Mouse (Mus musculus) erythroblast, embryonic 14.5 days (primary cell): ENCODE results near the gene Hemgn. TPM values are rescaled to one million over a fixed set of nuclear protein-coding genes. Genes with fewer than 3 reads are reported as not detected.

Experiments used
- H3K27me3 ChIP-seq: 2 replicates; pipeline ENCODE4 v1.6.1; 2012; ENCODE audit warnings: inconsistent platforms; ENCODE audit not compliant: control insufficient read depth
- H3K36me3 ChIP-seq: 2 replicates; pipeline ENCODE4 v1.6.1; 2012; ENCODE audit warnings: mild to moderate bottlenecking, inconsistent platforms; ENCODE audit not compliant: control insufficient read depth
- H3K4me1 ChIP-seq: 2 replicates; pipeline ENCODE4 v1.6.1; 2012; ENCODE audit warnings: inconsistent platforms; ENCODE audit not compliant: control insufficient read depth
- H3K4me3 ChIP-seq: replicated peaks from 2 replicates; pipeline ENCODE3; 2012; ENCODE audit warnings: moderate library complexity, mild to moderate bottlenecking, inconsistent platforms
- H3K9me3 ChIP-seq: 2 replicates; pipeline ENCODE4 v1.6.1; 2012; ENCODE audit warnings: low read length, inconsistent platforms, mixed read lengths; ENCODE audit not compliant: control insufficient read depth
- GATA1 ChIP-seq: IDR thresholded peaks from 2 replicates; pipeline ENCODE4 v1.6.1; 2012; ENCODE audit warnings: low read length, inconsistent platforms, mixed read lengths
- TAL1 ChIP-seq: IDR thresholded peaks from 3 replicates; pipeline ENCODE4 v1.6.1; 2012; ENCODE audit warnings: low read length, inconsistent platforms, mixed read lengths
- polyA plus RNA-seq: library from polyadenylated mRNA; stranded (reverse); fragments of >175 nt; gene quantifications from 2 replicates; pipeline ENCODE4 v1.2.3, GENCODE M21; 2012

Gene Hemgn
- polyA plus RNA-seq, 1 experiment = 40.4 TPM

DNA sequence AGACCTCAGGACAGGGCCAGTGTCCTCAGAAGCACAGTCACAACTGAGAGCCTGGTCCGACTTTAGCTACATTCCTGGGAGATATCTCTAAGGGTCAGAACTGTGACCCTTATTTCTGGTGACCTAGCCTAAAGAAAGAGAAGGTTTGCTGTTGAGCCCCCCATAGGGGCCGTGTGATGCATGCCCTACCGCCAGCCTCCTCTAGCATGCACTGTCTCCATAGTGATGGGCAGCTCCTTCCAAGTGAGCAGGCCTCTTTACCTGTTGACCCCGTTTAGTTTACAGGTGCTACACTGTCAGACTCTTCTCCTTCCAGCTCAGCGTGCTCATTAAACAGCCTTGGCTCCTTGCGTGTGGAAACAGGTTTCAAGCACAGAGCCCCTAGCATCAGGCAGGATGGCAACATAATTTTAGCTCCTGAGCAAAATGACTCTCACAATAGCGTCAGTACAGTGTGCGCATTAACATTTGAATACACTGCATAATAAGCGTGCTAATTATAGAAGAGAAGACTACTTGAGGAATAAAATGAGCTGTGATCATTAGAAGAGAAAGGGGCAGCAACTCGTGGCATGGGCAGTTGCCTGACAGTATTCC lies 15.7 kb upstream of the Hemgn start:
- peaks cover 11% of the 10 kb centered on the region for H3K36me3 ChIP-seq
- H3K4me1 ChIP-seq = peaks cover 76% of the 10 kb centered on the region
- no peak for TF ChIP-seq GATA1
- no peak for TF ChIP-seq TAL1
- no peaks in the 10 kb centered on the region for H3K27me3 ChIP-seq
- no peaks in the 10 kb centered on the region for H3K9me3 ChIP-seq
- no peak overlapping the region for H3K4me3 ChIP-seq

DNA sequence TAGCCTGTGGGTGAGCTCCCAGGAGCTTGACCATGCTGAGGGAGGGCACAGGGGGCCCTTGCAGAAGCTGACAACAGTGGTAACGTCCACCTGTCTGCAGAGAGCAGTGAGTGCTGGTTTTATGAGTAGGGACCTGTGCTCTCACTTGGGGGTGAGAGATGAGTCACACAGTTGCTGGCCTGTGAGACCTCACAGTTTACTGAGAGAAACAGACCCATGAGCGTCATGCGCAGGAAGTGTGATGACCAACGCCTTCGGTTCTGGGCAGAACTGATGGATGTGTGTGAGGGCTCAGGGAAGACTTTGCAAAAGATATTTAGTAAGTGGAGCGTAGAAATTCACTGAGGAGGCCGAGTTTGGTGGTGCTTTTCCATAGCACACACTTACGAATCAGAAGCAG lies 9.3 kb upstream of the Hemgn start:
- TF ChIP-seq TAL1 = no peak
- no peak for TF ChIP-seq GATA1
- Histone ChIP-seq H3K4me1 (peaks cover 72% of the 10 kb centered on the region), H3K9me3 (no peaks in the 10 kb centered on the region), H3K4me3 (no peak overlapping the region), H3K36me3 (peaks cover 4% of the 10 kb centered on the region), H3K27me3 (no peaks in the 10 kb centered on the region)

DNA sequence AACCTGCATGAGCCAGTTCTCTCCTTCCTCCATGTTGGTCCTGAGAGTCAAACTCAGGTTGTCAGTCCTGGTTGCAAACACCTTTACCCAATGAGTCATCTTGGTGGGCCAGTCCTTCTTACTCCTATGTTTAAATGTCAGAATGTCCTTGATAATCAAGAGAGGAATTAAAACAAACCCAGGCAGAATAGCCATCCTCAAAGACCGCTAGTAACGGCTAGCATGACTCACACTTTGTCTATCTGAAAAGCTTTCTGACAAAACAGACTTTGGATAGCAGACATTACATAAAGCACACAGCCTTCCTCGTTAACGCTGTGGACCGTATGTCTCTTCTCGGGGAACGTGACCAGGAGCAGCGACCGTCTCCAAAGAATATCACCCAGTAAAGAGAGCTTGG lies 5.5 kb upstream of the Hemgn start:
- peaks cover 2% of the 10 kb centered on the region; the same call in 1 of the 2 replicates for H3K9me3 ChIP-seq
- TF ChIP-seq TAL1 = no peak
- TF ChIP-seq GATA1 = no peak
- peaks cover 10% of the 10 kb centered on the region for H3K36me3 ChIP-seq
- peaks cover 81% of the 10 kb centered on the region for H3K4me1 ChIP-seq
- no peak overlapping the region for H3K4me3 ChIP-seq
- H3K27me3 ChIP-seq = no peaks in the 10 kb centered on the region

DNA sequence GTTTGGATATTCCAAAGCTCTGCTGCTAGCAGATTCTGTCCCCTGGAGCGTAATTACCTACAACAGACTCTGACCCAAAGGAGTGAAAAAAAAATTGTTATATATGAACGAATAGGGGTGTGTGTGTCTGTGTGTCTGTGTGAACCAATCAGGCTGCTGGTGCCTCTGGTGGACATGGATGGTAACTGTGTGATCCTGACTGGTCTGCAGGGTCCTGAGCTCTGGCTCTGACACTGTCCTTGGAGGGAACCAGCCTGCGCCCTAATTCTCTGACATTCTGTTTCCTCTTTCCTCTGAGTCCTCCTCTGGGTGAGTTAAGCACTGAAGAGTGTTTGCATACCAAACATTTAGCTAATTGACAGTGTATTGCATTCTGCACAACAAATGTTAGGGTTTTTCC lies 4.2 kb upstream of the Hemgn start:
- Histone ChIP-seq H3K9me3 (peaks cover 2% of the 10 kb centered on the region; the same call in 1 of the 2 replicates), H3K27me3 (no peaks in the 10 kb centered on the region), H3K4me1 (peaks cover 86% of the 10 kb centered on the region), H3K36me3 (peaks cover 16% of the 10 kb centered on the region), H3K4me3 (no peak overlapping the region)
- no peak for TF ChIP-seq GATA1

DNA sequence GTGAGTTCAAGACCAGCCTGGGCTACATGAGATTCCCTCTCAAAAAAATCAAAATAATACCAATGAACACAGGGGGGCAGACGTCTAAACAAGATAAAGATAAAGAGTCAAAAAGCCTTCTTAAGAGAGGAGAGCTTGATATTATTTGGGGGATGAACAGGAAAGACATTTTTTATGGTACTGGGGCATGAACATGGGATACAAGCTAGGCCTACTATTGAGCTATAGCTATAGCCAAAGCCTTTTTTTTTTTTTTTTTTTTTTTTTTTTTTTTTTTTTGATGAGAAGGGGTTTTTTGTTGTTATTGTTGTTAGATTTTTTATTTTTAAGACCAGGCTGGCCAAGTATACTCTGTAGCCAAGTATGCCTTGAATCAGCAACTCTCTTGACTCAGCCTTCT lies 1.2 kb downstream of the Hemgn start:
- H3K4me1 ChIP-seq = peaks cover 92% of the 10 kb centered on the region
- H3K9me3 ChIP-seq = peaks cover 2% of the 10 kb centered on the region; the same call in 1 of the 2 replicates
- H3K27me3 ChIP-seq = no peaks in the 10 kb centered on the region
- H3K36me3 ChIP-seq = peaks cover 32% of the 10 kb centered on the region
- H3K4me3 ChIP-seq = no peak overlapping the region
- no peak for TF ChIP-seq TAL1
- no peak for TF ChIP-seq GATA1

DNA sequence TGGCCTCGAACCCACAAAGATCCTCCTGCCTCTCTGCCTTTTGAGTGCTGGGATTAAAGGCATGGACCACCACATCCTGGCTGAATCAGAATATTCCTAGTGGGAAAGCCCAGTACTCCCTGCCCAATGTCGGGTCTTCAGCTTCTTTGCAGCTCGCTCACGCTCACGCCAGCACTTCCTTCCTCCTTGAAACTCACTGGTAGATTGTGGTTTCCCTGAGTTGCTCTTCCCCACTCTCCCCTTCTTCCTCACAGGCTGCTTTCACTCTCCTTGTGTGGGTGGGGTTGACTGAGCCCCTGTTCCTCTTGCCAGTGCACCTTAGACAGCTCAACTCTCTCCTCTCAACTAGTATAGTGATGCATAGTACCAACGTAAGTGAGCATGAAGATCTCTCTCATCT lies 1.8 kb downstream of the Hemgn start:
- H3K36me3 ChIP-seq = peaks cover 35% of the 10 kb centered on the region
- peaks cover 93% of the 10 kb centered on the region for H3K4me1 ChIP-seq
- H3K4me3 ChIP-seq = peak overlapping the region; percentile 58
- no peaks in the 10 kb centered on the region for H3K27me3 ChIP-seq
- H3K9me3 ChIP-seq = peaks cover 2% of the 10 kb centered on the region; the same call in 1 of the 2 replicates
- no peak for TF ChIP-seq GATA1

DNA sequence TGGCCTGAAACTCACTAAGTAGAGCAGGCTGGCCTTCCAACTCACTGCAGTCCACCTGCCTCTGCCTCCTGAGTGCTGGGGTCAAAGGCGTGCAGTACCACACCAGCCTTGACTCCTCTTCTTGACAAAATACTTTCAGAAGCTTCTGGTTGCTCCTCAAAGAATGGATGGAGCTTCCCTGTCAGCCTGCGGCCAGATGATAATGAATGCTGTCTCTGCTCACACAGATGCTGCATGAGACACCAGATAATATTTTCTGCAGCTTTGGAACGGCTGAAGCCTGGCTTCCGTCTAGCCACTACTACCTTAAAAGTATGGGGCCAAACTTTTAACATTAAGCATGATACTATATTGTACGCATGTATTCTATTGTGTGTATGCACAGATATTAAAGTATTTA lies 2.6 kb downstream of the Hemgn start:
- H3K9me3 ChIP-seq = peaks cover 2% of the 10 kb centered on the region; the same call in 1 of the 2 replicates
- TF ChIP-seq TAL1 = peak; percentile 99
- TF ChIP-seq GATA1 = peak; percentile 94
- H3K4me1 ChIP-seq = peaks cover 96% of the 10 kb centered on the region
- no peaks in the 10 kb centered on the region for H3K27me3 ChIP-seq
- H3K4me3 ChIP-seq = peak overlapping the region; percentile 58
- peaks cover 37% of the 10 kb centered on the region for H3K36me3 ChIP-seq

DNA sequence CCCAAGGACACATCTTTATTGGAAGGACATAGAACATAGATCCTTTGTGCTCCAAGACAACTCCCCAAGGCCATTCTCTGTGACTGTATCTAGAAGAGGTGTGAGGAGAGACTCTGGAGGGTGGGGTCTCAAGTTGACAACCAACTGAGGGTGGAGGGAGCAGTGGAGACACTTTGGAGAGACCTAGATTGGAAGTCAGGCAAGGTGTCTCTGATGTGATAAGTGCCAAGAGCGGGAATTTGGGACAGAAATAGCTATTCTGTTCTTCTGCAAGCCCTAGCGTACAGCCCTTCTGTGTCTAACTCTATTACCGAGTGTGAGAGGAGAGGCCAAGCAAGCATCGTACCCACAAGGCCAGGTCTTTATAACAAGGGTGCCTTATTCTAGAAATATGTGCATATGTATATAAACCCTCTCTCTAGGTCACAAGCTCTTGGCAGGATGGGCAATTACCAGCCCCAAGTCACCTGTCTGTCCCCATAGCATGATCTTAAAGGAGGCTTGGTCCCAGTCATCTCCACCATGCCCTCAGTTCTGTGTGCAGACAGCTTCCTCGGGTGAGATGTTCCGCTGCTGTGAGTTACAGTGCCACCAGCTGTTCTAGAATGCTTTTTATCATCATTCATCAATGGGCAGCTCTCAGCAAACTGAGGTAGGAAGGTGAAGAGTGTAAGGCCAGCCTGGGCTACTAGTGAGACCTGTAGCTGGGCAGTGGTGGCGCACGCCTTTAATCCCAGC lies 6.2 kb downstream of the Hemgn start:
- TF ChIP-seq GATA1 (peak; percentile 86), TAL1 (peak; percentile 92)
- Histone ChIP-seq H3K4me1 (peaks cover 81% of the 10 kb centered on the region), H3K36me3 (peaks cover 43% of the 10 kb centered on the region), H3K9me3 (no peaks in the 10 kb centered on the region), H3K27me3 (no peaks in the 10 kb centered on the region), H3K4me3 (peak overlapping the region; percentile 38)

DNA sequence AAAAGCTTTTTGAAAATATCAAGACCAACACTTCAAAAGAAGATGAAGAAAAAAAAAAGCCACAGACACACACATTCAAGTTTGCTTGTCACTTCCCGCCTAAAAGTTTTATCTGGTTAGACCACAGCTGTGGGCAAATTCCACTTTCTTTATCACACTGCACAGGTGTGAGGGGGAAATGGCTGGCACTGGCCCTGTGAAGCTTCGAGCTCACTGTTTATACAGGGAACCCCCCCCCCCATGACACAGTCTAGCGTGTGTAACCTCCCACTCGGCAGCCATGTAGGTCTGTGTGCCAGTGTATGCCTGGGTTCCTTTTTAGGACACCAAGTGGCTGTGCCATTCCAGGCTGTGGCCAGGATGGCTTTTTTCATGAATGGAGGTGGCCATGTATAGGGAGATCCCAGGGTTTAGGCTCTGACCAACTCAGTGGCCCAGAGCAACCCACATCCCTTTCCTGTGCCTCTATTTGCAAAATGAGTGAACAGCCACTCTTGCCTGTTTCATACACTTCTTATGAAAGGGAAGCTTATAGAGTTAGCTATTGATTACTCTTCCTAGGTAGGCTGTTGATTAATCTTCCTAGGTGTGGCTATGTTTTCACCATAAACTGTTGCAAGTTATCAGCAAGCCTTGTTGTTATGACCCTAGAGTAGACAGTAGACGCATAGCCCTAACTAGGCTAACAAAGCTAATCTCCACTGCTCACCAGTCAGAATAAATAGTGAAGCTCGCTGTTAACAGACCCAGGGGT lies 9.1 kb downstream of the Hemgn start:
- H3K9me3 ChIP-seq = no peaks in the 10 kb centered on the region
- peak overlapping the region; percentile 95 for H3K4me3 ChIP-seq
- H3K27me3 ChIP-seq = no peaks in the 10 kb centered on the region
- H3K4me1 ChIP-seq = peaks cover 69% of the 10 kb centered on the region
- H3K36me3 ChIP-seq = peaks cover 65% of the 10 kb centered on the region
- TF ChIP-seq GATA1 (peak; percentile 91), TAL1 (peak; percentile 96)
